Mouse (Mus musculus) limb, embryonic 10.5 days (tissue): ENCODE measurements around the gene Itga9. TPM values are rescaled to one million over a fixed set of nuclear protein-coding genes. Genes with fewer than 3 reads are reported as not detected.

Experiments
- DNase-seq: peaks from one replicate; pipeline ENCODE4 v3.0.0-alpha.2; 2017; ENCODE audit warnings: low spot score
- H3K27ac ChIP-seq: fragments of 300-500 bp; sonication (generic); 2 replicates; pipeline ENCODE4 v1.5.1; 2016; ENCODE audit warnings: mild to moderate bottlenecking
- H3K27me3 ChIP-seq: fragments of 300-500 bp; sonication (generic); 2 replicates; pipeline ENCODE4 v1.6.1; 2016; ENCODE audit warnings: low read depth, mild to moderate bottlenecking; ENCODE audit not compliant: poor library complexity, severe bottlenecking
- H3K36me3 ChIP-seq: fragments of 300-500 bp; sonication (generic); 2 replicates; pipeline ENCODE4 v1.6.1; 2016; ENCODE audit warnings: mild to moderate bottlenecking, moderate library complexity
- H3K4me1 ChIP-seq: fragments of 300-500 bp; sonication (generic); 2 replicates; pipeline ENCODE4 v1.6.1; 2016
- H3K4me3 ChIP-seq: fragments of 300-500 bp; sonication (generic); 2 replicates; pipeline ENCODE4 v1.5.1; 2016; ENCODE audit warnings: mild to moderate bottlenecking, moderate library complexity
- H3K9me3 ChIP-seq: fragments of 300-500 bp; sonication (generic); replicated peaks from 2 replicates; pipeline ENCODE4 v1.6.1; 2016; ENCODE audit warnings: mild to moderate bottlenecking
- WGBS: fragments of 180-500 bp; shearing (Covaris S2); methylation state at CpG from one replicate; pipeline ENCODE4 v1.1.7; 2016; 5-methylcytosine and 5-hydroxymethylcytosine counted together
- polyA plus RNA-seq: library from polyadenylated mRNA; unstranded; fragments of >200 nt; fragmentation: Nextera tagmentation; extraction: Ambion mirVana; gene quantifications from 2 replicates; pipeline ENCODE4 v1.2.1, GENCODE M21; 2016

Gene Itga9
- polyA plus RNA-seq, 1 experiment from 2014 or later = 8.8 TPM

GRCm38 (mm10) chr9:118936071-118936470 lies 329.6 kb downstream of the Itga9 start:
- Histone ChIP-seq H3K9me3 (no peaks in the 10 kb centered on the region), H3K4me3 (no peak overlapping the region), H3K36me3 (no peaks in the 10 kb centered on the region), H3K27me3 (no peaks in the 10 kb centered on the region), H3K4me1 (peaks cover 44% of the 10 kb centered on the region), H3K27ac (no peak overlapping the region)
- WGBS = 56% methylated on average over 12 of the region's 12 CpGs
- no peak for DNase-seq

GRCm38 (mm10) chr9:118937515-118937914 lies 331.0 kb downstream of the Itga9 start:
- DNase-seq = no peak
- Histone ChIP-seq H3K36me3 (no peaks in the 10 kb centered on the region), H3K27ac (no peak overlapping the region), H3K4me1 (peaks cover 44% of the 10 kb centered on the region), H3K9me3 (no peaks in the 10 kb centered on the region), H3K4me3 (no peak overlapping the region), H3K27me3 (no peaks in the 10 kb centered on the region)
- 54% methylated on average over 3 of the region's 3 CpGs for WGBS

GRCm38 (mm10) chr9:118939410-118939809 lies 332.9 kb downstream of the Itga9 start:
- WGBS = 29% methylated on average over 13 of the region's 13 CpGs
- Histone ChIP-seq H3K36me3 (no peaks in the 10 kb centered on the region), H3K4me3 (no peak overlapping the region), H3K4me1 (peaks cover 44% of the 10 kb centered on the region), H3K27me3 (no peaks in the 10 kb centered on the region), H3K27ac (no peak overlapping the region), H3K9me3 (no peaks in the 10 kb centered on the region)
- peak; percentile 43 for DNase-seq

GRCm38 (mm10) chr9:118939831-118940230 lies 333.3 kb downstream of the Itga9 start:
- Histone ChIP-seq H3K4me1 (peaks cover 40% of the 10 kb centered on the region), H3K4me3 (no peak overlapping the region), H3K27me3 (no peaks in the 10 kb centered on the region), H3K36me3 (no peaks in the 10 kb centered on the region), H3K9me3 (no peaks in the 10 kb centered on the region), H3K27ac (no peak overlapping the region)
- 89% methylated on average over 12 of the region's 12 CpGs for WGBS
- DNase-seq = no peak

GRCm38 (mm10) chr9:118940591-118941207 lies 334.2 kb downstream of the Itga9 start:
- Histone ChIP-seq H3K27ac (no peak overlapping the region), H3K4me1 (peaks cover 32% of the 10 kb centered on the region), H3K4me3 (no peak overlapping the region), H3K36me3 (no peaks in the 10 kb centered on the region), H3K27me3 (no peaks in the 10 kb centered on the region), H3K9me3 (no peaks in the 10 kb centered on the region)
- 92% methylated on average over 12 of the region's 12 CpGs for WGBS
- no peak for DNase-seq

GRCm38 (mm10) chr9:118942030-118942429 lies 335.5 kb downstream of the Itga9 start:
- no peak overlapping the region for H3K27ac ChIP-seq
- WGBS = 96% methylated on average over 4 of the region's 4 CpGs

GRCm38 (mm10) chr9:118943941-118944340 lies 337.5 kb downstream of the Itga9 start:
- H3K9me3 ChIP-seq = no peaks in the 10 kb centered on the region
- H3K36me3 ChIP-seq = no peaks in the 10 kb centered on the region
- H3K27ac ChIP-seq = no peak overlapping the region
- no peaks in the 10 kb centered on the region for H3K27me3 ChIP-seq
- no peak overlapping the region for H3K4me3 ChIP-seq
- 76% methylated on average over 5 of the region's 5 CpGs for WGBS
- peaks cover 18% of the 10 kb centered on the region for H3K4me1 ChIP-seq
- no peak for DNase-seq

More at GRCm38 (mm10) chr9:118942030-118942429, 335.5 kb downstream of the Itga9 start:
- no peaks in the 10 kb centered on the region for H3K36me3 ChIP-seq
- H3K4me1 ChIP-seq = peaks cover 25% of the 10 kb centered on the region
- no peaks in the 10 kb centered on the region for H3K9me3 ChIP-seq
- no peak overlapping the region for H3K4me3 ChIP-seq
- H3K27me3 ChIP-seq = no peaks in the 10 kb centered on the region
- no peak for DNase-seq

- Histone ChIP-seq H3K9me3 (no peaks in the 10 kb centered on the region), H3K27ac (no peak overlapping the region), H3K36me3 (no peaks in the 10 kb centered on the region), H3K4me1 (peaks cover 16% of the 10 kb centered on the region), H3K27me3 (no peaks in the 10 kb centered on the region), H3K4me3 (no peak overlapping the region)
- no peak for DNase-seq
- 81% methylated on average over 12 of the region's 12 CpGs for WGBS
These were observed 337.9 kb downstream of the Itga9 start for GRCm38 (mm10) chr9:118944388-118944787.

- H3K27me3 ChIP-seq = no peaks in the 10 kb centered on the region
- H3K4me3 ChIP-seq = no peak overlapping the region
- peaks cover 28% of the 10 kb centered on the region for H3K4me1 ChIP-seq
- DNase-seq = no peak
- no peaks in the 10 kb centered on the region for H3K9me3 ChIP-seq
- H3K27ac ChIP-seq = no peak overlapping the region
- H3K36me3 ChIP-seq = 0 out of 2 replicates have a peak, but pooled peaks cover 6% of the 10 kb centered on the region
- WGBS = 87% methylated on average over 5 of the region's 5 CpGs
These were observed 342.0 kb downstream of the Itga9 start for GRCm38 (mm10) chr9:118948486-118948885.

GRCm38 (mm10) chr9:118949124-118949523 lies 342.6 kb downstream of the Itga9 start:
- 89% methylated on average over 8 of the region's 8 CpGs for WGBS
- Histone ChIP-seq H3K27me3 (no peaks in the 10 kb centered on the region), H3K4me1 (peaks cover 22% of the 10 kb centered on the region), H3K4me3 (no peak overlapping the region), H3K36me3 (0 out of 2 replicates have a peak, but pooled peaks cover 6% of the 10 kb centered on the region), H3K27ac (no peak overlapping the region), H3K9me3 (no peaks in the 10 kb centered on the region)
- no peak for DNase-seq

GRCm38 (mm10) chr9:118949654-118950053 lies 343.2 kb downstream of the Itga9 start:
- Histone ChIP-seq H3K9me3 (no peaks in the 10 kb centered on the region), H3K27me3 (no peaks in the 10 kb centered on the region), H3K36me3 (peaks cover 6% of the 10 kb centered on the region; the same call in 1 of the 2 replicates), H3K4me1 (peaks cover 22% of the 10 kb centered on the region), H3K4me3 (no peak overlapping the region), H3K27ac (no peak overlapping the region)
- DNase-seq = no peak
- WGBS = 70% methylated on average over 4 of the region's 4 CpGs

- Histone ChIP-seq H3K36me3 (peaks cover 10% of the 10 kb centered on the region), H3K27ac (no peak overlapping the region)
- DNase-seq = no peak
These were observed 343.6 kb downstream of the Itga9 start for GRCm38 (mm10) chr9:118950061-118950460.

More at GRCm38 (mm10) chr9:118950061-118950460, 343.6 kb downstream of the Itga9 start:
- H3K9me3 ChIP-seq = no peaks in the 10 kb centered on the region
- H3K27me3 ChIP-seq = no peaks in the 10 kb centered on the region
- peaks cover 22% of the 10 kb centered on the region for H3K4me1 ChIP-seq
- no peak overlapping the region for H3K4me3 ChIP-seq
- whole genome bisulfite sequencing = 65% methylated on average over 10 of the region's 10 CpGs
